Mouse (Mus musculus) heart, postnatal 0 days (tissue): ENCODE data around the gene Mast2. TPM values are rescaled to one million over a fixed set of nuclear protein-coding genes. Genes with fewer than 3 reads are reported as not detected.

ENCODE experiments used
- ATAC-seq: fragments of 200-750 bp; cut with Nextera tagmentation; 2 replicates; pipeline ENCODE4 v1.8.0; 2017; ENCODE audit warnings: low read depth, moderate number of reproducible peaks, moderate library complexity; ENCODE audit not compliant: insufficient read depth
- DNase-seq: peaks from one replicate; pipeline ENCODE4 v3.0.0-alpha.2; 2016; ENCODE audit warnings: low spot score
- H3K27ac ChIP-seq: fragments of 300-500 bp; sonication (generic); 2 replicates; pipeline ENCODE4 v1.5.1; 2014; ENCODE audit warnings: low read depth, mild to moderate bottlenecking
- H3K27me3 ChIP-seq: fragments of 300-500 bp; sonication (generic); 2 replicates; pipeline ENCODE4 v1.6.1; 2014; ENCODE audit warnings: low read length, mixed read lengths; ENCODE audit not compliant: control insufficient read depth, insufficient read depth
- H3K36me3 ChIP-seq: fragments of 300-500 bp; sonication (generic); replicated peaks from 2 replicates; pipeline ENCODE4 v1.6.1; 2014; ENCODE audit warnings: low read length, mixed read lengths; ENCODE audit not compliant: control insufficient read depth, insufficient read depth
- H3K4me1 ChIP-seq: fragments of 300-500 bp; sonication (generic); 2 replicates; pipeline ENCODE4 v1.6.1; 2014; ENCODE audit warnings: antibody characterized with exemption; ENCODE audit not compliant: control insufficient read depth, insufficient read depth
- H3K4me2 ChIP-seq: fragments of 300-500 bp; sonication (generic); 2 replicates; pipeline ENCODE4 v1.6.1; 2014; ENCODE audit warnings: low read depth, mild to moderate bottlenecking, low read length, moderate library complexity
- H3K4me3 ChIP-seq: fragments of 300-500 bp; sonication (generic); 2 replicates; pipeline ENCODE4 v1.5.1; 2014; ENCODE audit warnings: low read depth, low read length
- H3K9ac ChIP-seq: fragments of 300-500 bp; sonication (generic); replicated peaks from 2 replicates; pipeline ENCODE4 v1.6.1; 2014; ENCODE audit warnings: low read depth, low read length, mixed read lengths
- H3K9me3 ChIP-seq: fragments of 300-500 bp; sonication (generic); replicated peaks from 2 replicates; pipeline ENCODE4 v1.6.1; 2016; ENCODE audit warnings: low read length; ENCODE audit not compliant: control insufficient read depth
- CTCF ChIP-seq: IDR thresholded peaks from 2 replicates; pipeline ENCODE4 v1.5.1; 2016; ENCODE audit warnings: antibody characterized with exemption, control low read depth, low read depth
- EP300 ChIP-seq: IDR thresholded peaks from 2 replicates; pipeline ENCODE4 v1.6.1; 2016; ENCODE audit warnings: antibody characterized with exemption, low read depth
- whole genome bisulfite sequencing: fragments of 180-500 bp; shearing (Covaris S2); extraction: QIAGEN DNeasy Blood & Tissue Kit; methylation state at CpG from one replicate; pipeline ENCODE4 v1.1.7; 2014; 5-methylcytosine and 5-hydroxymethylcytosine counted together
- polyA plus RNA-seq: library from polyadenylated mRNA; unstranded; fragments of >200 nt; fragmentation: Nextera tagmentation; extraction: Ambion mirVana; gene quantifications from 2 replicates; pipeline ENCODE4 v1.2.1, GENCODE M21; 2015
- total RNA-seq: library from RNA; depleted of rRNA; stranded (reverse); fragments of >200 nt; gene quantifications from 2 replicates; pipeline ENCODE4 v1.2.3, GENCODE M21; 2014; ENCODE audit warnings: low replicate concordance

The Mast2 gene
- total and polyA plus RNA-seq, 2 experiments from 2014 or later = 14.9 to 52.5 TPM

DNA sequence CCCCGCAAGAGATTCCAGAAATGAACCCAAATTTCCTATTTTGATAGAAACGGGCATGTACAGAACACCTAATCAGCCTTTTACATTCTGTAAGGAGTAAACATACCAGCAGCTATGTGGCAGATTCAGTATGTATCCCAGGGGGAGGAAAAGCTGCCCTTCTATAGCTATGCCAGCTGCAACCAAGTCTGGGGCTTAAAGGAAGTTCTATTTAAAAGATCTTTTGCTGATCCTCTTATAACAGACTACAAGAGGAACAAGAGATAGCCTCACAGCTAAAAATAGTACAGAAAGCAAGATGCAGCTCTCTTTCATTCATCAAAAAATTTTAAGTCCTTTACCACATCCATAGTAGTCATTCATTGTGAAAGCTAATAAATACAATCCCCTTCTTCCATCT lies 57.3 kb downstream of the Mast2 start:
- Histone ChIP-seq H3K4me3 (no peak overlapping the region), H3K9me3 (no peaks in the 10 kb centered on the region), H3K9ac (no peak overlapping the region), H3K36me3 (no peaks in the 10 kb centered on the region), H3K27me3 (no peaks in the 10 kb centered on the region), H3K4me1 (peaks cover 10% of the 10 kb centered on the region; the same call in 1 of the 2 replicates), H3K4me2 (no peak overlapping the region), H3K27ac (no peak overlapping the region)
- ATAC-seq (no peak), DNase-seq (no peak)
- TF ChIP-seq EP300 (no peak), CTCF (no peak)
- WGBS = 76% methylated on average over 2 of the region's 2 CpGs

DNA sequence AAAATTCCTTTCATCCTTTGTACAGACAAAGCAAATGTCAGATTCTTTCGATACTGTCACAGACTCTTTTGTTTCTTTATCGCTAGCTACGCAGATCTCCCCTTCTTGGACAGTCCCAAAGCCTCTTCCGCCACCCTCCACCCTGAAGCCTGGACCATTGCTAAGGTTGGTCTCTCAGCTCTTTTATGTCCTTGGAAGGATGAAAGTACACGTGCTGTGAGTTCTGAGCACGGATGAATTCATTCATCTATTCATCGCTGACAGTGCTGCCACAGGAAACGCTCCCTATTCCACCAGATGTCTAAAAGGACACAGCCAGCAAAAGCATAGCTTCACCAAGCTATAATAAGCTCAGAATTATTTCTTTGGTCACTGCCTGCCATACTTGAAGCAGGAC lies 58.0 kb downstream of the Mast2 start:
- DNase-seq = no peak
- Histone ChIP-seq H3K9me3 (no peaks in the 10 kb centered on the region), H3K4me3 (peak overlapping the region; percentile 34), H3K4me1 (peaks cover 10% of the 10 kb centered on the region; the same call in 1 of the 2 replicates), H3K36me3 (no peaks in the 10 kb centered on the region), H3K4me2 (peak overlapping the region; percentile 58), H3K27ac (peak overlapping the region; percentile 51; the same call in 1 of the 2 replicates), H3K27me3 (no peaks in the 10 kb centered on the region), H3K9ac (peak overlapping the region; percentile 44; the same call in 1 of the 2 replicates)
- WGBS = 32% methylated on average over 8 of the region's 8 CpGs
- TF ChIP-seq EP300 = no peak
- no peak for TF ChIP-seq CTCF
- no peak for ATAC-seq

DNA sequence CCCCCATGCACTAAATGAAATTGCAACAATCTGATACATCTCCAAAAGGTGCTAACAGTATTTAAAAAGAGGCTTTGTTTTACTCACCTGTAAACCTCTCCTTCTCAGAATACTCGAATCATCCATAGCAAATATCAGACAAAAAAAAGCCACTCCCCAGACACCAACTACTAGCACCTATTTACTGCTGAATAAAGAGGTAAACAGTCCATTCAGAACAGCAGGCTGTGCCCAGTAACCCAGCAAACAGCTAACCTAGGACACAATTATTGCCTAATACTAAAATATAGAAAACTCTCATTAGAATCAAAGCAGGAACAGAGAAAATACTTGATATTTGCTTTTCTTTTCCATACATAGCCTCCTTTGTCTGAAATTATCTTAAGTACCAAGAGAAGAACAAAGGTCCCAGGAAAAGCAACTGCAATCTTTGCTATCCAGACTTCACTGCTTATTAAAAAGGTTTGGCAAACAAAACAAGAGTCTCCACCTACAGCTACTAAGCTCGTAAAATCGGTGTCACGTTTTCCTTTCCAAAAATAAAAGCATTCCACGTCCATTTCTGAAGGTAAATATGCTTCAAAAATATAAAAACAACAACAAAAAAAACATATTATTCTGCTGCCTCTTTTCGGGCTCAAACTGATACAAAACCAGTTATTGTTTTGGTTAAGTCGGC lies 58.6 kb downstream of the Mast2 start:
- no peak for TF ChIP-seq EP300
- TF ChIP-seq CTCF = no peak
- H3K4me2 ChIP-seq = peak overlapping the region; percentile 58
- no peak overlapping the region for H3K27ac ChIP-seq
- no peaks in the 10 kb centered on the region for H3K27me3 ChIP-seq
- no peak for ATAC-seq
- WGBS = 45% methylated on average over 7 of the region's 7 CpGs
- H3K9me3 ChIP-seq = no peaks in the 10 kb centered on the region
- no peaks in the 10 kb centered on the region for H3K36me3 ChIP-seq
- peak overlapping the region; percentile 44; the same call in 1 of the 2 replicates for H3K9ac ChIP-seq
- DNase-seq = no peak
- peak overlapping the region; percentile 34 for H3K4me3 ChIP-seq
- peaks cover 10% of the 10 kb centered on the region; the same call in 1 of the 2 replicates for H3K4me1 ChIP-seq

DNA sequence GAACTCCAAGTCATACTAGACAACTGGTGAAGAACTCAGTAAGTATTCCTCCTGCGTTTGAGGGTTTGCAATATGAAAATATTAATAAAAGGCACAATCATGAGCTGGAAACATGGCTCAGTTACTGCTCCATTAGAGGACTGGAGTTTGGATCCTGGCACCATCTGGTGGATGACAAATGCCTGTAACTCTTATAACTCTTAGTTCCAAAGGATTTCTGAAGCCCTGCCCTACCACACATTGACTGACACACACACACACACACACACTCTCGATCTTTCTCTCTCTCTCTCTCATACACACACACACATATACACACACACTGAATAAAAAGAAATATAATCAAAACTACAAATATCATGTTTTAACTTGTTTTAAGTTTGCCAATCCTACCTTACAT lies 60.1 kb downstream of the Mast2 start:
- peak; percentile 53 for TF ChIP-seq CTCF
- no peak for TF ChIP-seq EP300
- Histone ChIP-seq H3K36me3 (no peaks in the 10 kb centered on the region), H3K4me2 (no peak overlapping the region), H3K9me3 (no peaks in the 10 kb centered on the region), H3K9ac (no peak overlapping the region), H3K4me3 (no peak overlapping the region), H3K27ac (no peak overlapping the region), H3K4me1 (peaks cover 10% of the 10 kb centered on the region; the same call in 1 of the 2 replicates), H3K27me3 (no peaks in the 10 kb centered on the region)
- 61% methylated on average over 2 of the region's 2 CpGs for WGBS
- DNase-seq = peak; percentile 57
- peak; percentile 66 for ATAC-seq

DNA sequence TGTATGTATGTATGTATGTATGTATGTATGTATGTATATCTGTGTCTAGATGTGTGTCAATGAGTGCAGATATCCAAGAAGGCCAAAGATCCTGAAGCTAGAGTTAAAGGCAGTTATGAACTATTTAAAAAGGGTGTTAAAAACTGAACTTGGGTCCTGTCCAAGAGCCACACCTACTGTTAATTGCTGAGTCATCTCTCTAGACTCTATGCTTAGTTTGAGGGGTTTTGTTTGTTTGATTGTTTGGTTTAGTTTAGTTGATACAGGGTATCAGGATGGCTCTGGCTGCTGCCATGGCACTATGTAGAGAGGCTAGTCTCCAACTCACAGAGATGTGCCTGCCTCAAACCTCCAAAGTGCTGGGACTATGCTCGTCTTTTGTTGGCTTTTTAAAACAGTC lies 61.3 kb downstream of the Mast2 start:
- H3K36me3 ChIP-seq = no peaks in the 10 kb centered on the region
- H3K27ac ChIP-seq = no peak overlapping the region
- no peak for ATAC-seq
- no peaks in the 10 kb centered on the region for H3K27me3 ChIP-seq
- H3K4me2 ChIP-seq = no peak overlapping the region
- H3K4me1 ChIP-seq = peaks cover 10% of the 10 kb centered on the region; the same call in 1 of the 2 replicates
- TF ChIP-seq CTCF (no peak), EP300 (no peak)
- no peak overlapping the region for H3K9ac ChIP-seq
- H3K9me3 ChIP-seq = no peaks in the 10 kb centered on the region
- WGBS = 97% methylated on average over 1 of the region's 1 CpGs
- no peak for DNase-seq
- no peak overlapping the region for H3K4me3 ChIP-seq

DNA sequence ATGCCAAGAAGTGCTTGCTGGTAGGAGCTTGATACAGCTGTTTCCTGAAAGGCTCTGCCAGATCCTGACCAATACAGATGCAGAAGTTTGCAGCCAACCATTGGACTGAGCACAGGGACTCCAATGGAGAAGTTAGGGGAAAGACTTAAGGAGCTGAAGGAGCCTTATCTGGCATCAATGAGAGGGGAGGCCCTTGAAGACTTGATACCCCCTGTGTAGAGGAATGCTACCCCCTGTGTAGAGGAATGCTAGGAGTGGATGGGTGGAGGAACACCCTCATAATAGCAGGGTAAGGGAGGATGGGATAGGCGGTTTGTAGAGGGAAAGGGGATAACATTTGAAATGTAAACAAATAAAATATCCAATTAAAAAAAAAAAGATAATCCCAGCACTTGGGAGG lies 65.9 kb downstream of the Mast2 start:
- Histone ChIP-seq H3K4me1 (no peaks in the 10 kb centered on the region), H3K27me3 (no peaks in the 10 kb centered on the region), H3K36me3 (no peaks in the 10 kb centered on the region), H3K9me3 (no peaks in the 10 kb centered on the region), H3K9ac (no peak overlapping the region), H3K4me3 (no peak overlapping the region), H3K4me2 (no peak overlapping the region), H3K27ac (no peak overlapping the region)
- no peak for ATAC-seq
- no peak for TF ChIP-seq EP300
- no peak for TF ChIP-seq CTCF
- no peak for DNase-seq
- WGBS = 44% methylated on average over 1 of the region's 1 CpGs
